Mouse (Mus musculus) adrenal gland (tissue): ENCODE measurements around the gene Aicda.
"Not testable (repeated sequence)": the region's sequence is repeated elsewhere in the genome, so short reads cannot be mapped to it uniquely, and the experiment has no call there.

Source experiments
- intact Hi-C: fragments of 180-260 bp; cut with DNase I; formaldehyde crosslinking; loops from one replicate; pipeline ENCODE4 v1.15.1; 2025

Gene Aicda

GRCm38 (mm10) chr6:122545948-122546347 lies 7.7 kb upstream of the Aicda start:
- intact Hi-C loops: no loop called here

GRCm38 (mm10) chr6:122554102-122554501 lies 501 bp downstream of the Aicda start:
- intact Hi-C loops: no loop called here

GRCm38 (mm10) chr6:122555266-122555665 lies 1.7 kb downstream of the Aicda start:
- intact Hi-C loops: no loop called here

- intact Hi-C loops: no loop called here
Observed at GRCm38 (mm10) chr6:122556959-122557561, 3.5 kb downstream of the Aicda start.

GRCm38 (mm10) chr6:122560427-122560826 lies 6.8 kb downstream of the Aicda start:
- intact Hi-C loops: loop anchor here (5.0 kb wide), 2 partner anchors 37 to 63 kb away; partner anchors contain the start of gene Rimklb

GRCm38 (mm10) chr6:122561005-122561404 lies 7.4 kb downstream of the Aicda start:
- intact Hi-C loops: loop anchor here (5.0 kb wide), 2 partner anchors 36 to 64 kb away; partner anchors contain the start of gene Rimklb

GRCm38 (mm10) chr6:122562463-122562862 lies 8.9 kb downstream of the Aicda start:
- intact Hi-C loops: loop anchor here (5.0 kb wide), 2 partner anchors 35 to 65 kb away; partner anchors contain the start of gene Rimklb

- intact Hi-C loops: no loop called here
Observed at GRCm38 (mm10) chr6:122565070-122565784, 11.6 kb downstream of the Aicda start.

- intact Hi-C loops: no loop called here
Observed at GRCm38 (mm10) chr6:122569113-122569512, 15.5 kb downstream of the Aicda start.

GRCm38 (mm10) chr6:122569762-122570161 lies 16.2 kb downstream of the Aicda start:
- intact Hi-C loops: no loop called here

GRCm38 (mm10) chr6:122570695-122571616 lies 17.4 kb downstream of the Aicda start:
- intact Hi-C loops: no loop called here

- intact Hi-C loops: no loop called here
Observed at GRCm38 (mm10) chr6:122571617-122571959, 18.0 kb downstream of the Aicda start.

- intact Hi-C loops: not testable (repeated sequence)
Observed at GRCm38 (mm10) chr6:122575037-122575436, 21.4 kb downstream of the Aicda start.

GRCm38 (mm10) chr6:122577030-122577429 lies 23.4 kb downstream of the Aicda start:
- intact Hi-C loops: no loop called here

- intact Hi-C loops: no loop called here
Observed at GRCm38 (mm10) chr6:122579086-122579485, 25.5 kb downstream of the Aicda start.

GRCm38 (mm10) chr6:122591027-122591758 lies 37.6 kb downstream of the Aicda start:
- intact Hi-C loops: no loop called here

- intact Hi-C loops: no loop called here
Observed at GRCm38 (mm10) chr6:122592905-122593304, 39.3 kb downstream of the Aicda start.

- intact Hi-C loops: loop anchor here (5.0 kb wide), 2 partner anchors 33 to 37 kb away; no protein-coding TSS in a partner anchor
Observed at GRCm38 (mm10) chr6:122595637-122596036, 42.0 kb downstream of the Aicda start.

- intact Hi-C loops: loop anchor here (5.0 kb wide), 2 partner anchors 34 to 36 kb away; no protein-coding TSS in a partner anchor
Observed at GRCm38 (mm10) chr6:122596608-122597007, 43.0 kb downstream of the Aicda start.

GRCm38 (mm10) chr6:122598014-122598413 lies 44.4 kb downstream of the Aicda start:
- intact Hi-C loops: loop anchor here (5.0 kb wide), 2 partner anchors 34 to 36 kb away; no protein-coding TSS in a partner anchor

GRCm38 (mm10) chr6:122598436-122598835 lies 44.8 kb downstream of the Aicda start:
- intact Hi-C loops: loop anchor here (5.0 kb wide), 2 partner anchors 34 to 36 kb away; no protein-coding TSS in a partner anchor
